Mouse (Mus musculus): Measurements from ENCODE around the gene Ipo4.

DNA sequence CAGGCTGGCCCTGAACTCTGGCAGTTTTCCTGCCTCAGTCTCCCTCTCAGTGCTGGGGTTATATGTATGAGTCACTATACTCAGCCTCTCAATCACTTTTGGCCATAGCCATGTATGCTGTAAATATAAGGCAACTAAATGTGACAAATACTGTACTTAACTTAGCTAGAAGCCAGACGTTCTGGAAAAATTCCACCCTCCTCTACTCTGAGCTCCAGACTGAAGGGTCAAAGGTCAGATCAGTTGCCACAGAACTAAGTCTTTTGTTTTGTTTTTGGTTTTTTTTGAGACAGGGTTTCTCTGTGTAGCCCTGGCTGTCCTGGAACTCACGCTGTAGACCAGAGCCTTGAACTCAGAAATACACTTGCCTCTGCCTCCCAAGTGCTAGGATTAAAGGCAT is 19.9 kb downstream of the Ipo4 start:
- TF ChIP-seq GATA1 (IDR thresholded peaks at IDR 0.05; ENCODE audit: borderline replicate concordance, low read length) (no peak), FLI1 (IDR thresholded peaks at IDR 0.05; ENCODE audit: low read length) (no peak)

All from megakaryocyte, embryonic 14.5 days (primary cell).